Mouse (Mus musculus): ENCODE data around the gene Mier2.

Gene Mier2

DNA sequence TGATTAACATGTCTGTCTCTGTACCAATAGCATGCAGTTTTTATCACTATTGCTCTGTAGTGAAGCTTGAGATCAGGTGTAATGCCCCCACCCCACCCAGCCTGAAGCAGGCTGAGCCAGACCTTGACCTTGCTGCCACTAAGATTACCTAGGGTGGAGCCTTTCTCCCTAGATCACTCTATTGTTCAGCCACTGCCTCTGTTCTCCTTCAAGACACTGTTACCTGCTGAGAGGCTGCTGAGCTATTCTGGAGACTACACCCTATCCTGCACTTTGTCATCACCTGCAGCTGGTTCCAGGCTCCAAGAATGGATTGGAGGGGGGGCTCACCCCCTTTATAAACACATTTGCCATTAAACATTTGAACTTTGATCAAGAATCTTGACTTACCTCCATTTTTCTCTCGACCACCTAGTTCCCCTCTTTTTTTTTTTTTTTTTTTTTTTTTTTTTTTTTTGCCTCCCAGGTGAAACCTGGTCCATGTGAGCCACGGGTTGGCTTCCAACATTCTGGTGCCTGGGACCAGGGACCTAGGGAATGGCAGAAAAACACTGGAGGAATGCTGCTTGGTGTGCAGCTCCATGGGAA is 58.2 kb downstream of the Mier2 start:
- DNase-seq (ENCODE audit: low spot score in 2 of 2), result no peak

DNA sequence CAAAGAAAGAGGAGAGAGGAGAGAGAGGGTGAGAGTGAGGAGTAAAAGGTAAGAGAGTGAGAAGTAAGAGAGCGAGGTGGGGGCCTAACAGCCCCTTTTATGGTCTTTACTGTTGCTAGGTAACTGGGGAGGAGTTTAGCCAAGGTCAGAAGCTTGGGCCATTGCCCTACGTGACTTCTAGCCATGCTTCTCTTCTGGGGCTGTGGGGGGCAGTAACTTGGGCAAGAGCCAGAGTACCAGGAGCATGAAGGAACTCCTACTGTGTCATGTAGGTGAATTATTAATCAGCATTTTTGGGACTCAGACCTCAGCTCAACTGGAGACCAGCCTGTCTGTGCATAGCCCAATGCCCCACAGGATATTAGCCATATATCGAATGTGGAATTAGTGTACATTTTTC is 59.1 kb downstream of the Mier2 start:
- DNase-seq (ENCODE audit: low spot score in 2 of 2), result no peak

Data from urinary bladder, postnatal 36 days (tissue).